Mouse (Mus musculus): ENCODE measurements around the gene Hcrt. TPM values are rescaled to one million over a fixed set of nuclear protein-coding genes. Genes with fewer than 3 reads are reported as not detected.
A peak's percentile ranks its signal among the peaks of the same experiment; 100 is the strongest.

Hcrt gene
- total RNA-seq, 2 experiments from 2014 or later = 27.1 TPM; not detected in 1

- intact Hi-C loops (cut with DNase I) = loop anchor here (2.0 kb wide), 2 partner anchors 22 to 24 kb away; no protein-coding TSS in a partner anchor
These were observed 24.0 kb downstream of the Hcrt start for GRCm38 (mm10) chr11:100738749-100739148.

GRCm38 (mm10) chr11:100738066-100738604 is 24.6 kb downstream of the Hcrt start, which contains the start of gene Rab5c:
TSS of gene Rab5c (minus strand) at chr11:100738215.
- DNase-seq (ENCODE audit: low spot score in 2 of 2) = peak; percentile 99 to 100
- intact Hi-C loops (cut with DNase I) = loop anchor here (2.0 kb wide), 2 partner anchors 23 kb away; no protein-coding TSS in a partner anchor

More at GRCm38 (mm10) chr11:100738749-100739148, 24.0 kb downstream of the Hcrt start:
- no peak for DNase-seq (ENCODE audit: low spot score in 2 of 2)

GRCm38 (mm10) chr11:100737105-100737733 is 25.5 kb downstream of the Hcrt start:
- intact Hi-C loops (cut with DNase I) = no loop called here

GRCm38 (mm10) chr11:100736746-100737080 is 26.0 kb downstream of the Hcrt start:
- intact Hi-C loops (cut with DNase I) = no loop called here
- no peak for DNase-seq (ENCODE audit: low spot score in 2 of 2)

More at GRCm38 (mm10) chr11:100737105-100737733, 25.5 kb downstream of the Hcrt start:
- DNase-seq (ENCODE audit: low spot score in 2 of 2) = no peak

- DNase-seq (ENCODE audit: low spot score in 2 of 2) = no peak
- intact Hi-C loops (cut with DNase I) = no loop called here
These were observed 26.6 kb downstream of the Hcrt start for GRCm38 (mm10) chr11:100735954-100736745.

- no peak for DNase-seq (ENCODE audit: low spot score in 2 of 2)
- intact Hi-C loops (cut with DNase I) = no loop called here
These were observed 27.4 kb downstream of the Hcrt start for GRCm38 (mm10) chr11:100735134-100735865.

GRCm38 (mm10) chr11:100730477-100731205 is 32.1 kb downstream of the Hcrt start:
- intact Hi-C loops (cut with DNase I) = no loop called here
- no peak for DNase-seq (ENCODE audit: low spot score in 2 of 2)

GRCm38 (mm10) chr11:100729976-100730375 is 32.8 kb downstream of the Hcrt start:
- intact Hi-C loops (cut with DNase I) = no loop called here
- DNase-seq (ENCODE audit: low spot score in 2 of 2) = no peak

GRCm38 (mm10) chr11:100728601-100729000 is 34.1 kb downstream of the Hcrt start:
- DNase-seq (ENCODE audit: low spot score in 2 of 2) = no peak
- intact Hi-C loops (cut with DNase I) = no loop called here

GRCm38 (mm10) chr11:100727201-100727600 is 35.5 kb downstream of the Hcrt start:
- DNase-seq (ENCODE audit: low spot score in 2 of 2) = no peak
- intact Hi-C loops (cut with DNase I) = no loop called here

- DNase-seq (ENCODE audit: low spot score in 2 of 2) = no peak
- intact Hi-C loops (cut with DNase I) = no loop called here
These were observed 37.7 kb downstream of the Hcrt start for GRCm38 (mm10) chr11:100724919-100725512.

- intact Hi-C loops (cut with DNase I) = no loop called here
- DNase-seq (ENCODE audit: low spot score in 2 of 2) = no peak
These were observed 40.2 kb downstream of the Hcrt start for GRCm38 (mm10) chr11:100722493-100723028.

GRCm38 (mm10) chr11:100721776-100722492 is 40.8 kb downstream of the Hcrt start:
- DNase-seq (ENCODE audit: low spot score in 2 of 2) = no peak
- intact Hi-C loops (cut with DNase I) = no loop called here

- DNase-seq (ENCODE audit: low spot score in 2 of 2) = peak in 1 of 2 experiments; percentile 57
- intact Hi-C loops (cut with DNase I) = no loop called here
These were observed 41.5 kb downstream of the Hcrt start for GRCm38 (mm10) chr11:100721254-100721653.

GRCm38 (mm10) chr11:100720345-100720744 is 42.4 kb downstream of the Hcrt start:
- intact Hi-C loops (cut with DNase I) = no loop called here
- DNase-seq (ENCODE audit: low spot score in 2 of 2) = peak in 1 of 2 experiments; percentile 76

- DNase-seq (ENCODE audit: low spot score in 2 of 2) = no peak
- intact Hi-C loops (cut with DNase I) = loop anchor here (1.0 kb wide), 1 partner anchor 39 kb away; the partner anchor contains the start of gene Kcnh4
These were observed 42.8 kb downstream of the Hcrt start for GRCm38 (mm10) chr11:100719893-100720292.

GRCm38 (mm10) chr11:100719312-100719711 is 43.4 kb downstream of the Hcrt start:
- intact Hi-C loops (cut with DNase I) = loop anchor here (1.0 kb wide), 1 partner anchor 40 kb away; the partner anchor contains the start of gene Kcnh4
- DNase-seq (ENCODE audit: low spot score in 2 of 2) = peak in 1 of 2 experiments; percentile 79

GRCm38 (mm10) chr11:100718866-100719265 is 43.9 kb downstream of the Hcrt start:
- DNase-seq (ENCODE audit: low spot score in 2 of 2) = no peak
- intact Hi-C loops (cut with DNase I) = loop anchor here (1.0 kb wide), 1 partner anchor 40 kb away; the partner anchor contains the start of gene Kcnh4
